Mouse (Mus musculus): ENCODE measurements around the gene Alad.

GRCm38 (mm10) chr4:62559797-62560329, 40.1 kb upstream of the Alad start, which contains the start of gene Rgs3:
- TF ChIP-seq CTCF (IDR thresholded peaks at IDR 0.05; ENCODE audit: borderline replicate concordance, control insufficient read depth, extremely low read depth, insufficient read depth, low read length, poor library complexity): no peak
- TF ChIP-seq POLR2A (IDR thresholded peaks at IDR 0.05; ENCODE audit: control insufficient read depth, extremely low read depth, insufficient read depth, low read length, poor library complexity): no peak

Measured in thymus, adult 2 months (tissue).